Mouse (Mus musculus) adrenal gland, postnatal 10 days (tissue): Measurements from ENCODE around the gene Ankrd22. TPM values are rescaled to one million over a fixed set of nuclear protein-coding genes. Genes with fewer than 3 reads are reported as not detected.
"Not testable (repeated sequence)": the region's sequence is repeated elsewhere in the genome, so short reads cannot be mapped to it uniquely, and the experiment has no call there.

Experiments
- DNase-seq: peaks from one replicate; pipeline ENCODE4 v3.0.0; 2021; ENCODE audit warnings: mixed read lengths
- long read RNA-seq, 2 experiments: library from polyadenylated mRNA; stranded (forward); transcript quantifications; one replicate each; pipeline ENCODE4 v2.0.0; 2021
- total RNA-seq, 2 experiments: library from RNA; stranded (reverse); gene quantifications; 2 replicates each; pipeline ENCODE4 v1.2.3; 2021

Ankrd22 gene
- under 1 TPM in 1 of 2 experiments, not detected in 1; 0.12 TPM for total RNA-seq
- long read RNA-seq, experiment 1: 0 reads
- long read RNA-seq, experiment 2: 0 reads

- DNase-seq: no peak
Measured at GRCm38 (mm10) chr19:34165891-34166290, at the start of gene Ankrd22. Ankrd22 (minus strand) TSS chr19:34166053.

- DNase-seq: no peak
Measured at GRCm38 (mm10) chr19:34214136-34214535, 48.3 kb upstream of the Ankrd22 start.

GRCm38 (mm10) chr19:34213251-34213645, 47.4 kb upstream of the Ankrd22 start:
- DNase-seq: no peak

GRCm38 (mm10) chr19:34212489-34213250, 46.8 kb upstream of the Ankrd22 start:
- DNase-seq: no peak

GRCm38 (mm10) chr19:34210841-34211240, 45.0 kb upstream of the Ankrd22 start:
- DNase-seq: no peak

GRCm38 (mm10) chr19:34209930-34210581, 44.2 kb upstream of the Ankrd22 start:
- no peak for DNase-seq

- DNase-seq: no peak
Measured at GRCm38 (mm10) chr19:34209031-34209430, 43.2 kb upstream of the Ankrd22 start.

GRCm38 (mm10) chr19:34206760-34207440, 41.0 kb upstream of the Ankrd22 start:
- DNase-seq: no peak

GRCm38 (mm10) chr19:34206128-34206527, 40.3 kb upstream of the Ankrd22 start:
- not testable (repeated sequence) for DNase-seq

GRCm38 (mm10) chr19:34202668-34203067, 36.8 kb upstream of the Ankrd22 start:
- DNase-seq: no peak

- no peak for DNase-seq
Measured at GRCm38 (mm10) chr19:34199488-34199887, 33.6 kb upstream of the Ankrd22 start.

GRCm38 (mm10) chr19:34198901-34199300, 33.0 kb upstream of the Ankrd22 start:
- no peak for DNase-seq

GRCm38 (mm10) chr19:34198066-34198465, 32.2 kb upstream of the Ankrd22 start:
- no peak for DNase-seq

GRCm38 (mm10) chr19:34195031-34195430, 29.2 kb upstream of the Ankrd22 start:
- DNase-seq: no peak

- no peak for DNase-seq
Measured at GRCm38 (mm10) chr19:34194132-34194745, 28.4 kb upstream of the Ankrd22 start.

GRCm38 (mm10) chr19:34193683-34194082, 27.8 kb upstream of the Ankrd22 start:
- no peak for DNase-seq

- peak; percentile 51 for DNase-seq
Measured at GRCm38 (mm10) chr19:34193149-34193548, 27.3 kb upstream of the Ankrd22 start.

GRCm38 (mm10) chr19:34192008-34192963, 26.4 kb upstream of the Ankrd22 start, which contains the start of gene Stambpl1:
Stambpl1 (plus strand) TSS chr19:34192229.
- DNase-seq: peak; percentile 85

- no peak for DNase-seq
Measured at GRCm38 (mm10) chr19:34191645-34192007, 25.8 kb upstream of the Ankrd22 start.

- no peak for DNase-seq
Measured at GRCm38 (mm10) chr19:34186845-34187244, 21.0 kb upstream of the Ankrd22 start.

GRCm38 (mm10) chr19:34182490-34182889, 16.6 kb upstream of the Ankrd22 start:
- no peak for DNase-seq
